Mouse (Mus musculus): ENCODE results near the gene Rab11fip4.

Gene Rab11fip4

DNA sequence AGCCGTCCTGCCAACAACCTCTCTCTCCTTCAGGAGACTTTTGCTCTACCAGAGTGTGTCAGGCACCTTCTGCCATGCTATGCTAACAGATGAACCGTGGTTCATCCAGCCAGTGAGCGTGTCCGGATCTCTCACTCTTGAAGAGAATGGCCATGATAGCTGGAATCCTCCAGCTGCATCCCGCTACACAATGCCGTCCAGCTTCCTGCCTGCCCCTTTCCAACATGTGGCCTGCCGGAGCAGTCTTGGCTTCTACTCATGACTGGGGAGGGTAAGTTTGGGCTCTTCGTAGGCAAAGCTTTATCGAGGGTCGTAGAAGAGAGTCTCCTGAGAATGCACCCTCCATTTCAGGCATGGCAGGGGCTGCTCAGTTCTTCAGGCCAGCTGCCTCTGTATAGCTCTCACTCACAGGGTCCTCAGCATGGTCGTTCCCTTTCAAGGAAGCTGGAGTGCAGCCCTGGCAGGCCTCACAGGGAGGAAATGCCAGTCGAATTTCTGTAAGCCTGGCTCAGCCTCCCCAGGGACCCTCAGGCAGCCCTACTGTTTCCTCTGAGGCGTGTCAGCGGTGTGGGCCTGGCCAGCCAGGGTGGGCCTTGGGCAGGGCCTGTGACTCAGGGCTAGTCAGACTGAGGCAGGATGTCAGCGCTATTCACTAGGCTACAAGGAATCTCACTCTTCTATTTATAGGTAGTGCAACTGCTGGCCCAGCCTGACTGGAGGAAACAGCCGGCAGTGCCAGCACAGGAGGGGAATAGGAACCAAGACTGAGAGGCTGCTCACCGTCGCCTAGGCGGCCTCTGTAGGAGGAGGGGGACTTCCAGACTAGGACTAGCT, 147.9 kb downstream of the Rab11fip4 start:
- DNase-seq (ENCODE audit: low read depth, low spot score), result no peak

DNA sequence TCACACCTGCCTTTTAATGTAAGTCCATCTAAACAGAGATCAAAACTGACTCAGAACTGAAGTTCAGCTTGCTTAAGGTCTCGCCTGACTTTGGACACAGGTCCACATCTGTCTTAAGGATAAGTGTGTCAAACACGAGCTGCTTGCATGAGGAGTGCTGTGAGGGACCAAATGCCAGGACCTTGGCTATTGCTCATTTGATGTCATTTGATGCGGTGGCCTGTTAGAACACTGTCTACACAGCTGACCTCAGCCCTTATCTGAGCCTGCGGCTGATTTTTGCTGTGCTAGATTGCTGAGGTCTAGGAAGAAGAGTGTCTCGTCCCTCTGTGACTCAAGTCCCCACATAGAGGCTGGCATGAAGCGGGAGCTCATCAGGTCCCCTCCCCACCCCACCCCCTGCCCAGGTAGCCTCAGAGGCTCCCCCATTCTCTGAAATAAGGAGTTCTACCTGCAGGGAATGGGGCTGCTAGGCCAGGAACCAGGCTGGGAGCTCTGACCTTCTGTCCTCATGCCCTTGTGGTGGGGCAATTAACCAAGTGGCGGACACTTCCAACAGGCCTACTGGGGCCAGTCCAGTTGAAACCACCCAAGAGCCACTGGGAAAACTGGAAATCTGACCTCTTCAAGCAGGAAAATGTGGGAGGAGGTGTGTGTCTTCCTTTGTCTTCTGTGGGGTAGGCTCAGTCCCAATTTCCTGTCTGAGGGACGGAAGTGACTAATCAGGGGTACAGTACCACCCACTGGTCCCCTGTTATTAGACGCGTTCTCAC, 149.9 kb downstream of the Rab11fip4 start:
- no peak for DNase-seq (ENCODE audit: low read depth, low spot score)

DNA sequence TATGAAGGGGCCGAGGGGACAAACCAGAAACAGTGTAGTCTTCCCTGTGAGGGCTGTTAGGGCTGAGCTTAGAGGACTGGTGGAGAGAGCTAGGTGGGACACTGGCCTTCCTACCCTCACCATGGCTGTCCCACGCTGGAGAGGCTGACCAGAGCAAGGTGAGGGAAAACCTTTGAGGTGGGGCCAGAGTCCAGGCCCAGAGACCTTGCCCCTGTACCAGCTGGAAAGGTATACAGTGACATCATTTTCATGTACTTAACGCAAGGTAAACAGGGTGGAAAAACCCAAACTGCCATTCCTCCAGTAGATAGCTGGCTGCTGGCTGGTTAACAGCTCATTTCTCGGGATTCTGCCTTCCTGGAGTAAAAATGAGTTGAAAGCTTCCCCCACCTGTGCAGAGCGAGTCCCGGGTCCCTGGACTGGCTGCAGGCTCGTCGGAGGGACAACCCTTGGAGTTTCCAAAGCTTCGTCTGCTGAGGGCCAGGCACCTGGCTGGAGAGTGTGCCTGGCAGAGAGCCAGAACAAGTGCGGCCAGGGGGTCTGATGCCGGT, 155.6 kb downstream of the Rab11fip4 start:
- DNase-seq (ENCODE audit: low read depth, low spot score), result no peak

Measured in WW6 (cell line).